In the genomic region with DNA sequence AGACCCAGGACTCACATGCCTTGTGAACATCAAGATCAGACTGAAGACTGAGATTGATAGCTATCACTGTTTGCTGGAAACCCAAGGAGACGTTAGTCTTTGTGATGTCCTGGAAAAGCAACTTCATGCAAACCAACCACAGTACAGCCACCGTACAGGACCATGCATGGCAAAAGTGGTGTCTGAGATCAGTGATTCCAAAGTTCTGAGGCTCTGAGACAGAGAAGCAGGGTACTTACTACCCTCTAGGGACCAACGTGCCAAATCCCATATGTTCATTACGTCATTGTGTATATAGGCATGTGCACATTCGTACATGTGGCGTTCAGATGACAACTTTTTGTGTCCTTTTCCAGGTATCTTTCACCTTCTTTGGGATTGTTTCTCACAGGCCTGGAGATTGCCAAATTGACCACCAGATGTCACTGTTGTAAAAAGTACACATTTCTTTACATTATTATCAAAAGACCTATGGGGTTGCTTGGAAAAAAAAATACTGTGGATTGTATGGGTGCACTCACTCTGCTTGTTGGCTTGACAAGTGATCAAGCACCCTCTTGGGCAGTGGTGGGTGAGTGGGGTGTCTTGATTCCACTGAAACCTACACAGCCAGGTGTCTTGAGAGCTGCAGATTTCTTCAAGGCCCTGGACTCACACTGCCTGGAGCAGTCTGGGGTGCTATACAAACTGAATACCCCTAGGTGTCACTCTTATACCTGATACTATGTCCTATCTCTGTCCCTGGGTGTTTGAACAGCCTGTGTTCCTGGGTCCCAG, we compare ENCODE assay signal across 8 mouse cellular contexts. TPM values are rescaled to one million over a fixed set of nuclear protein-coding genes. Genes with fewer than 3 reads are reported as not detected.
DNase-seq lines count a peak whose midpoint lies in the region; ATAC-seq and TF ChIP-seq lines count a peak whose summit lies in the region.

No protein-coding gene starts in this region.

- TF ChIP-seq EP300 in MEL (IDR thresholded peaks at IDR 0.05; ENCODE audit: low read depth in 1 of 2, low read length in 2 of 2) = no peak

- no peaks in the 10 kb centered on the region for H3K79me2 ChIP-seq in MEL (ENCODE audit: control insufficient read depth, insufficient read depth, low read length, poor library complexity)

- peak; percentile 35 for TF ChIP-seq RAD21 in MEL (IDR thresholded peaks at IDR 0.05; ENCODE audit: low read depth, low read length)

- no peak overlapping the region for H3K9ac ChIP-seq in MEL (ENCODE audit: control insufficient read depth, low read depth, low read length, poor library complexity, severe bottlenecking)

- no peaks in the 10 kb centered on the region; a peak in 1 of 4 replicates for H3K27me3 ChIP-seq in MEL (ENCODE audit: control insufficient read depth in 1 of 2, insufficient read depth in 2 of 2, low read length in 2 of 2)

- peak; percentile 82 for ATAC-seq in megakaryocyte progenitor cell, adult 5-6 weeks (replicated peaks; ENCODE audit: poor library complexity)

- DNase-seq in layer of hippocampus, postnatal 14 days (ENCODE audit: low spot score in 2 of 2) = peak; percentile 11 to 15
- DNase-seq in layer of hippocampus, postnatal 25 days (ENCODE audit: extremely low spot score in 1 of 2, low spot score in 1 of 2) = no peak
- DNase-seq in MEL (ENCODE audit: low read depth, low spot score) = peak; percentile 63
- DNase-seq in embryo, embryonic 10 days (ENCODE audit: low spot score) = peak; percentile 51
- DNase-seq in hindlimb bud, embryonic 11.5 days (ENCODE audit: extremely low spot score, low read depth, low spot score) = peak; percentile 20
- peak; percentile 30 for DNase-seq in thymus, postnatal 25 days
- DNase-seq in adrenal gland, adult 8-10 months = no peak

- TF ChIP-seq POLR2A in MEL (IDR thresholded peaks at IDR 0.05; ENCODE audit: control insufficient read depth in 1 of 2, insufficient read depth in 1 of 2, low read depth in 1 of 2, low read length in 2 of 2, poor library complexity in 1 of 2) = no peak

- H3K27ac ChIP-seq in MEL (ENCODE audit: control insufficient read depth, low read depth, low read length) = no peak overlapping the region

- TF ChIP-seq CTCF in MEL (IDR thresholded peaks at IDR 0.05 in 2 of 3, conservative IDR thresholded peaks at IDR 0.05 in 1 of 3; ENCODE audit: control insufficient read depth in 1 of 3, insufficient read depth in 1 of 3, low read depth in 2 of 3, low read length in 3 of 3, poor library complexity in 1 of 3, severe bottlenecking in 1 of 3) = peak; percentile 33 to 54 (median 36); a peak in 5 of 6 replicates

- no peaks in the 10 kb centered on the region for H3K36me3 ChIP-seq in MEL (ENCODE audit: control insufficient read depth in 1 of 2, insufficient read depth in 2 of 2, low read length in 2 of 2)

- no peaks in the 10 kb centered on the region for H3K4me1 ChIP-seq in MEL (ENCODE audit: control insufficient read depth in 1 of 2, insufficient read depth in 2 of 2, low read length in 2 of 2)

- H3K9me3 ChIP-seq in MEL (replicated peaks; ENCODE audit: insufficient read depth, low read length) = no peaks in the 10 kb centered on the region

- no peak overlapping the region for H3K4me3 ChIP-seq in MEL (ENCODE audit: control insufficient read depth in 1 of 2, insufficient read depth in 1 of 2, low read depth in 2 of 2, low read length in 2 of 2)

TF ChIP-seq in MEL, 35 proteins besides CTCF, POLR2A, EP300 and RAD21:
- TF ChIP-seq POLR2AphosphoS5 (IDR thresholded peaks at IDR 0.05; ENCODE audit: borderline replicate concordance, low read depth, low read length) (no peak), SMC3 (IDR thresholded peaks at IDR 0.05; ENCODE audit: low read depth, low read length) (peak; percentile 25), ZNF384 (IDR thresholded peaks at IDR 0.05; ENCODE audit: low read depth, low read length) (0 out of 2 replicates have a peak, but pooled peaks have one; percentile 26)
TF ChIP-seq in MEL: peak in this region for 2.

RNA-seq across cellular contexts. Expression of a gene that starts 17.8 kb away (rescaled TPM):
- total RNA-seq in layer of hippocampus, postnatal 14 days (2021) = not detected
- not detected for total RNA-seq in layer of hippocampus, postnatal 25 days (2021)
- total RNA-seq in MEL (2012; rRNA removed) = not detected in 2 replicates
- not detected for polyA plus RNA-seq in MEL (2012; ENCODE audit: insufficient read depth in 1 of 2, insufficient read length in 2 of 2, low read depth in 1 of 2, low replicate concordance in 2 of 2, missing spikeins in 1 of 2)
- total RNA-seq in megakaryocyte progenitor cell, adult 5-6 weeks (2015) = not detected in 2 replicates
- total RNA-seq in megakaryocyte progenitor cell, adult 5-6 weeks (2017) = not detected in 2 replicates
- total RNA-seq in adrenal gland, adult 8-10 months (2022) = not detected

RNA-seq across cellular contexts. Expression of a gene that starts 27.8 kb away (rescaled TPM):
- total RNA-seq in layer of hippocampus, postnatal 14 days (2021) = not detected
- total RNA-seq in layer of hippocampus, postnatal 25 days (2021) = not detected
- total RNA-seq in MEL (2012; rRNA removed) = not detected in 2 replicates
- not detected for polyA plus RNA-seq in MEL (2012; ENCODE audit: insufficient read depth in 1 of 2, insufficient read length in 2 of 2, low read depth in 1 of 2, low replicate concordance in 2 of 2, missing spikeins in 1 of 2)
- total RNA-seq in megakaryocyte progenitor cell, adult 5-6 weeks (2015) = not detected in 2 replicates
- total RNA-seq in megakaryocyte progenitor cell, adult 5-6 weeks (2017) = not detected in 2 replicates
- total RNA-seq in adrenal gland, adult 8-10 months (2022) = not detected

RNA-seq across cellular contexts. Expression of a gene that starts 31.4 kb away (rescaled TPM):
- not detected for total RNA-seq in layer of hippocampus, postnatal 14 days (2021)
- not detected for total RNA-seq in layer of hippocampus, postnatal 25 days (2021)
- not detected in 2 replicates for total RNA-seq in MEL (2012; rRNA removed)
- polyA plus RNA-seq in MEL (2012; ENCODE audit: insufficient read depth in 1 of 2, insufficient read length in 2 of 2, low read depth in 1 of 2, low replicate concordance in 2 of 2, missing spikeins in 1 of 2) = not detected
- total RNA-seq in megakaryocyte progenitor cell, adult 5-6 weeks (2015) = not detected in 2 replicates
- not detected in 2 replicates for total RNA-seq in megakaryocyte progenitor cell, adult 5-6 weeks (2017)
- not detected for total RNA-seq in adrenal gland, adult 8-10 months (2022)

Comparison
In these comparisons a context has a peak if more than half of its experiments do, and no peak if none do; other contexts are left out.
1. DNase-seq: peak in layer of hippocampus, postnatal 14 days (2 of 2), MEL (single experiment), embryo, embryonic 10 days (single experiment), hindlimb bud, embryonic 11.5 days (single experiment) and thymus, postnatal 25 days (single experiment); none in layer of hippocampus, postnatal 25 days (0 of 2) and adrenal gland, adult 8-10 months (single experiment).